ENCODE assay signal across 25 mouse cellular contexts in the genomic region with DNA sequence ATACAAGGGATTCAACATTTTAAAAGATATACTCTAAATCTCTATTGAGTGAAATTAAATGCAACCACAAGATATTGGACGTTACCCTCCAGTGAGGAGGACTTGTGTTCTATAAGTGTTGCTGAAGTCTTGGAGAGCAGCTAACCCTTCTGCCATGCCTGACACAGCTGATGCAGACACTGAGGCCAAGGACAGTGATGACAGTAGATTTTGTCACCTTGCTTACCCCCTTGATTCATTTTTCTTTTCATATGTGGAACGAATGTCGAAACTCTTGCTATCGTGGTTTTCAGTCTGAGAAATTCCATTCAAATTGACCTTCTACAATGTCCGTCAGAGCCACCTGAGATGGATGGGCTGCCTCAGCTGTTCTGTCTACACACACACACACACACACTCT. TPM values are rescaled to one million over a fixed set of nuclear protein-coding genes. Genes with fewer than 3 reads are reported as not detected.
DNase-seq lines count a peak whose midpoint lies in the region; ATAC-seq lines count a peak whose summit lies in the region.
"Had no signal": no experiment of that assay in that cellular context is flagged by ENCODE, and none has a peak within 500 bp of the region (broad histone marks: within the 10 kb centered on the region; RNA-seq: fewer than 3 reads in every experiment).

No protein-coding gene starts in this region.

- H3K9ac ChIP-seq in kidney, embryonic 14.5 days (ENCODE audit: low read depth, low read length): no peak overlapping the region

- no peak overlapping the region for H3K4me2 ChIP-seq in kidney, embryonic 14.5 days (replicated peaks; ENCODE audit: low read depth, low read length)

- peak; percentile 53 for DNase-seq in adrenal gland, adult 2 months
- DNase-seq in adrenal gland, adult 8-10 months: no peak
- DNase-seq in adrenal gland, postnatal 14 days: peak; percentile 44
- DNase-seq in adrenal gland, postnatal 4 days (ENCODE audit: low spot score in 2 of 2): no peak
- peak; percentile 6 to 32 for DNase-seq in adrenal gland, postnatal 36 days
- DNase-seq in adrenal gland, postnatal 10 days: no peak
- DNase-seq in 416B (ENCODE audit: low read depth): peak; percentile 14
- DNase-seq: adrenal gland, postnatal 25 days; B cell, adult 2 months; cerebellum, adult 11 months; cerebellum, adult 11-12 months; cerebellum, adult 18-20 months; cerebellum, adult 2 months; cerebellum, adult 8-10 months; cerebellum, adult 9-10 months; cerebellum, adult 9-11 months; cerebellum, postnatal 10 days; cerebellum, postnatal 14 days had no signal

- ATAC-seq in kidney, embryonic 14.5 days (ENCODE audit: low FRiP score, low TSS enrichment): no peak
- ATAC-seq: activated CD4-positive, CD25-positive, alpha-beta regulatory T cell, adult 4 months; CD4-positive, CD25-positive, alpha-beta regulatory T cell, adult 4 months; Patski had no signal

- WGBS in kidney, embryonic 14.5 days: 84% methylated on average over 5 of the region's 5 CpGs

- no peaks in the 10 kb centered on the region for H3K4me1 ChIP-seq in kidney, embryonic 14.5 days (ENCODE audit: control insufficient read depth, insufficient read depth, low read length)

- no peaks in the 10 kb centered on the region for H3K9me3 ChIP-seq in kidney, embryonic 14.5 days (ENCODE audit: control insufficient read depth, low read length)
- H3K9me3 ChIP-seq: G1E had no signal

- no peaks in the 10 kb centered on the region for H3K27me3 ChIP-seq in kidney, embryonic 14.5 days (ENCODE audit: control insufficient read depth, insufficient read depth, low read length)
- H3K27me3 ChIP-seq: CH12.LX had no signal

- no peak overlapping the region for H3K27ac ChIP-seq in kidney, embryonic 14.5 days (ENCODE audit: low read depth, low read length)

- H3K4me3 ChIP-seq in kidney, embryonic 14.5 days (ENCODE audit: low read length): no peak overlapping the region

- no peaks in the 10 kb centered on the region for H3K36me3 ChIP-seq in kidney, embryonic 14.5 days (ENCODE audit: control insufficient read depth, insufficient read depth, low read length)
- H3K36me3 ChIP-seq: G1E had no signal

RNA-seq across cellular contexts. Expression of a gene that starts 22.4 kb away (rescaled TPM):
- total RNA-seq in adrenal gland, adult 2 months (2021): 1 to 10 TPM; 6.9 TPM
- polyA plus RNA-seq in adrenal gland, adult 2 months (2012; rRNA removed): 7.2 and 8.3 TPM in 2 replicates
- 1 to 10 TPM; 3.4 to 7.4 (median 5.3) TPM for total RNA-seq in adrenal gland, adult 8-10 months (2022)
- 27.0 and 29.6 TPM in 2 replicates for total RNA-seq in adrenal gland, postnatal 14 days (2021)
- total RNA-seq in adrenal gland, postnatal 4 days (2021): 10 to 100 TPM; 49.0 to 49.5 TPM
- 10 to 100 TPM; 12.3 to 14.5 TPM for total RNA-seq in adrenal gland, postnatal 36 days (2021)
- total RNA-seq in adrenal gland, postnatal 10 days (2021): 10 to 100 TPM; 35.6 to 40.6 TPM
- 414 and 561 TPM in 2 replicates for polyA plus RNA-seq in kidney, embryonic 14.5 days (2014; fragmentation: Nextera tagmentation; extraction: Ambion mirVana)

RNA-seq across cellular contexts. Expression of a gene that starts 28.9 kb away (rescaled TPM):
- 10 to 100 TPM; 18.0 to 26.4 TPM for total RNA-seq in adrenal gland, adult 2 months (2021)
- 16.9 and 18.3 TPM in 2 replicates for polyA plus RNA-seq in adrenal gland, adult 2 months (2012; rRNA removed)
- 10 to 100 TPM; 19.6 to 33.9 (median 25.6) TPM for total RNA-seq in adrenal gland, adult 8-10 months (2022)
- total RNA-seq in adrenal gland, postnatal 14 days (2021): 20.4 and 24.7 TPM in 2 replicates
- total RNA-seq in adrenal gland, postnatal 4 days (2021): 10 to 100 TPM; 23.4 to 32.4 TPM
- 10 to 100 TPM; 20.9 to 24.8 TPM for total RNA-seq in adrenal gland, postnatal 36 days (2021)
- 10 to 100 TPM; 17.7 to 20.2 TPM for total RNA-seq in adrenal gland, postnatal 10 days (2021)
- 32.1 and 38.5 TPM in 2 replicates for polyA plus RNA-seq in kidney, embryonic 14.5 days (2014; fragmentation: Nextera tagmentation; extraction: Ambion mirVana)

RNA-seq across cellular contexts. Expression of a gene that starts 53.4 kb away (rescaled TPM):
- 1 to 10 TPM in 1 of 2 experiments, under 1 TPM in 1; 0.98 to 1.5 TPM for total RNA-seq in adrenal gland, adult 2 months (2021)
- polyA plus RNA-seq in adrenal gland, adult 2 months (2012; rRNA removed): 1.4 TPM in 2 replicates
- 1 to 10 TPM in 3 of 4 experiments, under 1 TPM in 1; 0.80 to 1.7 (median 1.6) TPM for total RNA-seq in adrenal gland, adult 8-10 months (2022)
- 1.1 and 1.9 TPM in 2 replicates for total RNA-seq in adrenal gland, postnatal 14 days (2021)
- 1 to 10 TPM; 3.1 to 4.0 TPM for total RNA-seq in adrenal gland, postnatal 4 days (2021)
- total RNA-seq in adrenal gland, postnatal 36 days (2021): 1 to 10 TPM; 1.0 to 1.2 TPM
- total RNA-seq in adrenal gland, postnatal 10 days (2021): 1 to 10 TPM; 1.4 to 4.5 TPM
- 0.11 and 0.12 TPM in 2 replicates for polyA plus RNA-seq in kidney, embryonic 14.5 days (2014; fragmentation: Nextera tagmentation; extraction: Ambion mirVana)
- total RNA-seq: MEL had no signal
- polyA plus RNA-seq: activated CD4-positive, CD25-positive, alpha-beta regulatory T cell, adult 4 months; CD4-positive, CD25-positive, alpha-beta regulatory T cell, adult 4 months; G1E had no signal

Comparison
In these comparisons a context has a peak if more than half of its experiments do, and no peak if none do; other contexts are left out.
1. DNase-seq: peak in adrenal gland, adult 2 months (single experiment), adrenal gland, postnatal 14 days (single experiment), adrenal gland, postnatal 36 days (2 of 2) and 416B (single experiment); none in adrenal gland, adult 8-10 months (single experiment), adrenal gland, postnatal 4 days (0 of 2) and adrenal gland, postnatal 10 days (single experiment).